Mouse (Mus musculus) kidney, embryonic 16.5 days (tissue): ENCODE data around the gene Gm20388. TPM values are rescaled to one million over a fixed set of nuclear protein-coding genes. Genes with fewer than 3 reads are reported as not detected.
A peak's percentile ranks its signal among the peaks of the same experiment; 100 is the strongest.

Source experiments
- ATAC-seq: fragments of 200-750 bp; cut with Nextera tagmentation; 2 replicates; pipeline ENCODE4 v1.8.0; 2017; ENCODE audit warnings: moderate TSS enrichment; ENCODE audit not compliant: low FRiP score, low TSS enrichment
- H3K27ac ChIP-seq: fragments of 300-500 bp; sonication (generic); 2 replicates; pipeline ENCODE4 v1.5.1; 2014; ENCODE audit warnings: low read length
- H3K27me3 ChIP-seq: fragments of 300-500 bp; sonication (generic); 2 replicates; pipeline ENCODE4 v1.6.1; 2014; ENCODE audit warnings: low read length, control low read depth, mixed read lengths; ENCODE audit not compliant: insufficient read depth
- H3K36me3 ChIP-seq: fragments of 300-500 bp; sonication (generic); 2 replicates; pipeline ENCODE4 v1.6.1; 2014; ENCODE audit warnings: low read length, control low read depth, mixed read lengths; ENCODE audit not compliant: insufficient read depth
- H3K4me1 ChIP-seq: fragments of 300-500 bp; sonication (generic); 2 replicates; pipeline ENCODE4 v1.6.1; 2014; ENCODE audit warnings: low read length, control low read depth, mixed read lengths; ENCODE audit not compliant: insufficient read depth
- H3K4me2 ChIP-seq: fragments of 300-500 bp; sonication (generic); replicated peaks from 2 replicates; pipeline ENCODE4 v1.6.1; 2014; ENCODE audit warnings: low read depth, low read length
- H3K4me3 ChIP-seq: fragments of 300-500 bp; sonication (generic); 2 replicates; pipeline ENCODE4 v1.5.1; 2014; ENCODE audit warnings: mild to moderate bottlenecking, low read length
- H3K9ac ChIP-seq: fragments of 300-500 bp; sonication (generic); replicated peaks from 2 replicates; pipeline ENCODE4 v1.6.1; 2014; ENCODE audit warnings: low read length
- H3K9me3 ChIP-seq: fragments of 300-500 bp; sonication (generic); 2 replicates; pipeline ENCODE4 v1.6.1; 2016; ENCODE audit warnings: low read length, control low read depth
- WGBS: fragments of 180-500 bp; shearing (Covaris S2); extraction: QIAGEN DNeasy Blood & Tissue Kit; methylation state at CpG from one replicate; pipeline ENCODE4 v1.1.7; 2014; 5-methylcytosine and 5-hydroxymethylcytosine counted together
- polyA plus RNA-seq: library from polyadenylated mRNA; unstranded; fragments of >200 nt; fragmentation: Nextera tagmentation; extraction: Ambion mirVana; gene quantifications from 2 replicates; pipeline ENCODE4 v1.2.1, GENCODE M21; 2015

The Gm20388 gene
- polyA plus RNA-seq, 1 experiment from 2014 or later, result 7.7 TPM

DNA sequence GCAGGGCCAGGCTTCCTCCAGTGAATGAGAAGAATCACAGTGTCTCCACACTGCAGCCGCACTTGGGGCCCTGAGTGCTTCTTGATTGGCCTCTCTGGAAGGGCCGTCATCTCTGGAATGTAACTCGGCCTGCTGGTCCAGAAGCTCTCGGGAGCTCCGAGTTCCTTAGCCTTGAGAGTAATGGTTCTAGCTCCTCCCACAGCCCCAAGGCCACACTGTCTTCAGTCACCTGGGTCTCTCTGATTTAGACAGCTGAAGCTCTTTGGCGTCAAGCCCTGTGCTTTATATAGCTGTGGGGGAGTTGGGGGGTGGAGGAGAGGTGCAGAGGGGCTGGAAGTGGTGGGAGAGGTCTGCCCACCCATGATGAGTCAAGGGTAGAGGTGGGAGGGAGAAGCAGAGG is 2626.4 kb downstream of the Gm20388 start:
- no peak overlapping the region for H3K9ac ChIP-seq
- H3K9me3 ChIP-seq, result no peaks in the 10 kb centered on the region
- H3K27ac ChIP-seq, result peak overlapping the region; percentile 80
- no peaks in the 10 kb centered on the region for H3K36me3 ChIP-seq
- 0 out of 2 replicates have a peak overlapping the region, but pooled peaks have one; percentile 1 for H3K4me2 ChIP-seq
- H3K4me1 ChIP-seq, result peaks cover 34% of the 10 kb centered on the region
- 8% methylated on average over 6 of the region's 6 CpGs for WGBS
- peak; percentile 88 for ATAC-seq
- no peak overlapping the region for H3K4me3 ChIP-seq
- H3K27me3 ChIP-seq, result no peaks in the 10 kb centered on the region

DNA sequence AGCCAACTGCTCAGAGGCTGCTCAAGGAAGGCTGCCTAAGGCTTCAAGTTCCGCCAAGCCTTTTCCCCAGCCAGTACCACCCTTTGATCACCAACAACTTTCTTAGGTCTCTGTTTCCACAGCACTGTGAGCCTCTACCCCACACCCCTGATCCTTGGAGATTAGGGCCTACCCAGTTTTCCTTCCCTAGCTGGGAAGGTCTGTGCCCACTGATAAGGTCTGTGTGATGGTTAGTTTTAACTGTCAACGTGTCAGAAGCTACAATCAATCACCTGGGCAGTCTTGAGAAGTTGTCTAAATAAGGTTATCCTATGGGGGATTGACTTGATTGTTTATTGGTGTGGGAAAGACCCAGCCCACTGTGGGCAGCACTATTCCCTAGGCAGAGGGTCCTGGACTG is 2627.2 kb downstream of the Gm20388 start:
- ATAC-seq, result no peak
- Histone ChIP-seq H3K27me3 (no peaks in the 10 kb centered on the region), H3K9me3 (no peaks in the 10 kb centered on the region), H3K27ac (peak overlapping the region; percentile 80), H3K9ac (no peak overlapping the region), H3K4me2 (no peak overlapping the region), H3K4me3 (no peak overlapping the region), H3K4me1 (peaks cover 34% of the 10 kb centered on the region), H3K36me3 (no peaks in the 10 kb centered on the region)
- WGBS, result 79% methylated on average over 2 of the region's 2 CpGs

DNA sequence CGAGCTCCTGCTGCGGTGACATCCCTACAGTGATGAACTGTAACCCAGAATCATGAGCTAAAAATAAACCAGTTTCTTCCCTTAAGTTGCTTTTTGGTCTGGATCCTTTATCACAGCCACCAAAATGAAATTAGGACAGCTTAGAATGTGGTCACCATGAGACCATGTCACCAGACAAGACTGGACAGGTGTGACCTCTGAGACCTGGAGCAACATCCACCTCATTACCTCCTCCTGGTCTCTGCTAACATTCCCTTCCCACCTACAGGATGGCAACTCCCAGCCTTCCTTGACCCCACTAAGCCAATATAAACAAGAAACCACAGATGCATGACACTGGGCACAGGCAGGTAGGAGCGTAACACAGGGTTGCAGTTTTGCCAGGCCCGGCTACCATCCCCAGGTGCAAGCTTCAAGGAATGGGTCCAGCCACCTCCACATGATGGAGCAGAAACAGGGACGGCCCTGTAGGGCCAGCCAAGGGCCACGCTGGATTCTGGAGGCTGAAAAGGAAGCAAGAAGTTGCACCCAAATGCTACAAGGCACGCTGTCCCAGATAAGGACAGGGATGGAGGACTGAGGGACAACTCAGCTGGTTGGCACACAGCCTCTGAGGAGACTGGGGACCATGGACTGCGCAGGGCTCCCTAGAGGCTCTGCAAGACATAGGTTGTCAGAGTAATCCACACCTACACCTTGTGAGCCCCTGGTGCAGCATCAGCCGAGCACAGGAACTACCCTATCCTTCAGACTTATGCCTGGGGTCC is 2627.9 kb downstream of the Gm20388 start:
- Histone ChIP-seq H3K4me2 (no peak overlapping the region), H3K4me1 (peaks cover 30% of the 10 kb centered on the region), H3K27me3 (no peaks in the 10 kb centered on the region), H3K4me3 (no peak overlapping the region), H3K36me3 (no peaks in the 10 kb centered on the region), H3K27ac (no peak overlapping the region), H3K9me3 (no peaks in the 10 kb centered on the region), H3K9ac (no peak overlapping the region)
- WGBS, result 79% methylated on average over 9 of the region's 9 CpGs
- no peak for ATAC-seq

DNA sequence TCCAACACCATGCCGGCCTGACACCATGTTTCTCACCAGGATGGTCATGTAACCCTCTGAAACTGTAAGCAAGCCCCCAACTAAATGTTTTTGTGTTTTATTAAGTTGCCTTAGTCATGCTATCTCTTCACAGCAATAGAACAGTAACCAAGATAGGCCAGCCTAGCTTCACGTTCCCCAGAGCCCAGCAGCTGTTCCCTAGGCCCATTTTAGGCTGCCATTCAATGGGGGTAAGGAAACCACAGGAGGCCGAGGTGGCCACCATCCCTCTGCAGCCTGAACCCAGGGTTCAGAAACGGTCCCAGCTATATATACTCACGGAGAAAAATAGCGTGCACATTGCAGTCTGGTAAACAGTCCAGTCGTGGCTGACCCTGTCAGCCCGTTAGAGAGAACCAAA is 2633.5 kb downstream of the Gm20388 start:
- Histone ChIP-seq H3K4me2 (no peak overlapping the region), H3K9me3 (no peaks in the 10 kb centered on the region), H3K27ac (no peak overlapping the region), H3K4me1 (peaks cover 38% of the 10 kb centered on the region), H3K4me3 (no peak overlapping the region), H3K36me3 (no peaks in the 10 kb centered on the region), H3K9ac (no peak overlapping the region), H3K27me3 (no peaks in the 10 kb centered on the region)
- WGBS, result 91% methylated on average over 8 of the region's 8 CpGs
- no peak for ATAC-seq

DNA sequence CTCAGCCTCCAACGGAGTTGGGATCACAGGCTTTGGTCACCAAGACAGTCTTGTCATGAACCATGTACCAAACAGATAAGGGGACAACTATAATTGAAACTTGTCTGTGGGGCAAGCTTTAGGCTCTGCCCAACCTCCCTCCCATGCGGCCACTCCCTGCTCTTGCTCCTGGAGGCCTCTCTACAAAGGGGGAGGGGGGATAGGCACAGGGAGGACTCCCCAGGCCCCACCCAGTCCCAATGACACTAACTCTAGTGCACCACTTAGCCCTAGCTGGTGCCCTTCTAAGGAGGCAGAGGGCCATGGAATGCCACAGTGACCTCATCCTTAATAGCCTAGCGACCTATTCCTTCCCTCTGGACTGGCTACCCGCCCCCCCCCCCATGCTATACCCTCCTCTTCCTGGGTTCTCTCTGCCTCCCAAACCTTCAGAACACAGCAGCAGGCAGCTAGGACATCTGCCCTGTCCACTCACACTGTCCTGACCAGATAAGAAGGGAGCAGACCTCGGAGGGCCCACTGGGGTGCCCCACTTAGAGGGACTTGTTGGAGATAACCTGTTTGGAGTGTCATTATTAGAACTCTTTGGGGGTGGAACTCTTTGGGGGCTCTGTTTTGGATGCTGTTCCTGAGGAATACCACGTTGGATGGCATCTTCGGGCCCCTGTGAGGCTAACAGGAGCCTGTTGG is 2635.6 kb downstream of the Gm20388 start:
- ATAC-seq, result no peak; the same call in 1 of the 2 replicates
- Histone ChIP-seq H3K4me2 (peak overlapping the region; percentile 43; the same call in 1 of the 2 replicates), H3K4me3 (no peak overlapping the region), H3K27me3 (no peaks in the 10 kb centered on the region), H3K27ac (peak overlapping the region; percentile 93), H3K4me1 (peaks cover 51% of the 10 kb centered on the region), H3K36me3 (no peaks in the 10 kb centered on the region), H3K9ac (peak overlapping the region; percentile 58), H3K9me3 (no peaks in the 10 kb centered on the region)
- 66% methylated on average over 6 of the region's 7 CpGs for WGBS

DNA sequence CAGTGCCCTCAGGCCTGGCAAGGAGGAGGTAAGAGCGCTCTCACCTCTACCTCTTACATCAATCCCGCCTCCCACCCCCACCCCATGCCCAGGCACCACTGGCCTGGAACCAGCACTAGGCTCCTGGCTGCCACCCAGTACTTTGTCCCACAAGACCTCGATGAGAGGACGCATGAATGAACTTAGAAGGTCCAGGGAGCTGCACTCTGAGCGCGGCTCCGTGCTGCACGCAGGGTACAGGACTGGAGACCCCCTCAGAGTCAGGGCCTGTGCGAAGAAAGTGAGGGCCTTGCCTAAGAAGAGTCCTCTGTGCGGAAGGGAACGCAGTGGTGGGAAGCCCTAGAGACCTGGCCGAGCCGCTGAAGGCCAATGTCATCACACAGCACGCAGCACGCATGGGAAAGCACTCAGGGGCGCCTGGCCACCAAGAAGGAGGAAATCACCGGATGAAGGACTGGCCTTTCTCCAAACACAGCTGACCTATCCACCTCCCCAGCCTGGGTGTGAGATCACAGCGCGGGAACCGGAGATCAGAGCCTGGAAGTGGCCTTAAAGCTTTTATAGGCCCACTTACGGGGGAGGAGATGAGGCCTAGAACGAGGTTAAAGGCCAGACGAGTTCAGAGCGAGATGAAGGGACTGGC is 2636.3 kb downstream of the Gm20388 start:
- Histone ChIP-seq H3K27me3 (no peaks in the 10 kb centered on the region), H3K4me3 (peak overlapping the region; percentile 4; the same call in 1 of the 2 replicates), H3K27ac (peak overlapping the region; percentile 93), H3K9ac (peak overlapping the region; percentile 58), H3K4me2 (peak overlapping the region; percentile 43), H3K36me3 (no peaks in the 10 kb centered on the region), H3K4me1 (peaks cover 51% of the 10 kb centered on the region), H3K9me3 (no peaks in the 10 kb centered on the region)
- ATAC-seq, result peak; percentile 44
- 13% methylated on average over 24 of the region's 24 CpGs for WGBS

DNA sequence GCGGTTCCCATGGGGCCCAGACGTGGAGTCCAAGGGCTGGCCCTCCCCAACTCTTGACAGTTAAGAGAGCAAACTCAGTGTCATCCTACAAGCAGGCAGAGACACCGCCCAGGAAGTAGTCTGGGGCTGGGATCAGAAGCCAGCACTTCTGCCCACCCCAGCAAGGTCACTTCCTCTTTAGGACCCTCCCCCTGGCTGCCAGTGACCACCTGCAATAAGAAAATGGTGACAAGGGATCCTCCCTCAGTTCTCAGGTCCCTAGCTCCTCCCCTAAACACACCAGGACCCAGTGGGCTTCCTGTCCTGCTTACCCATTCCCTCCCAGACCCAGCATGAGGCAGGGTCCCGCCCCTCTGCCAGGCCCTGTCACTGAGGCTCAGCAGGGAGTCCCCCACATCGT is 2637.2 kb downstream of the Gm20388 start:
- H3K27ac ChIP-seq, result peak overlapping the region; percentile 93
- WGBS, result 24% methylated on average over 5 of the region's 5 CpGs
- H3K4me2 ChIP-seq, result peak overlapping the region; percentile 43
- no peaks in the 10 kb centered on the region for H3K36me3 ChIP-seq
- ATAC-seq, result no peak
- H3K9me3 ChIP-seq, result no peaks in the 10 kb centered on the region
- H3K4me1 ChIP-seq, result peaks cover 51% of the 10 kb centered on the region
- H3K4me3 ChIP-seq, result 0 out of 2 replicates have a peak overlapping the region, but pooled peaks have one; percentile 4
- H3K9ac ChIP-seq, result peak overlapping the region; percentile 58; the same call in 1 of the 2 replicates
- no peaks in the 10 kb centered on the region for H3K27me3 ChIP-seq

DNA sequence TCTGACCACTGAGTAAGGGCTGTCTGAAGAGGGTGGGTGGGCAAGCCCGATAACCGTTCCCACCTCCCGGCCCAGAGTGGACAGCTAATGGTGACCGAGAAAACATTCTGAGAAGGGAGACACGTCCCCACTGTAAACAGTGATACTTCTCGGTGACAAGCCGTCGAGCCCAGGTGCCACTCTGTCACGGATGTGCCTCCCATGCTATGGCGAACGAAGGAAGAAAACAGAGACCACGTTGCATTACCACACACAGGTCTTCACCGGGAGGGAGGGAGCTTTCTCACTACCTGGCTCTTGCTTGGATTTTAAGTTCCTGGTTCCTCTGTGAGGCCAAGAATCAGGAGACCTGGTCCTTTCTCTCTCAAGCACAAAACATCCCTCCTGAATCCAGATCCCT is 2637.7 kb downstream of the Gm20388 start:
- Histone ChIP-seq H3K4me3 (no peak overlapping the region), H3K27me3 (no peaks in the 10 kb centered on the region), H3K9me3 (no peaks in the 10 kb centered on the region), H3K9ac (no peak overlapping the region), H3K4me1 (peaks cover 51% of the 10 kb centered on the region), H3K4me2 (0 out of 2 replicates have a peak overlapping the region, but pooled peaks have one; percentile 43), H3K36me3 (no peaks in the 10 kb centered on the region), H3K27ac (peak overlapping the region; percentile 93; the same call in 1 of the 2 replicates)
- WGBS, result 48% methylated on average over 13 of the region's 13 CpGs
- no peak for ATAC-seq

DNA sequence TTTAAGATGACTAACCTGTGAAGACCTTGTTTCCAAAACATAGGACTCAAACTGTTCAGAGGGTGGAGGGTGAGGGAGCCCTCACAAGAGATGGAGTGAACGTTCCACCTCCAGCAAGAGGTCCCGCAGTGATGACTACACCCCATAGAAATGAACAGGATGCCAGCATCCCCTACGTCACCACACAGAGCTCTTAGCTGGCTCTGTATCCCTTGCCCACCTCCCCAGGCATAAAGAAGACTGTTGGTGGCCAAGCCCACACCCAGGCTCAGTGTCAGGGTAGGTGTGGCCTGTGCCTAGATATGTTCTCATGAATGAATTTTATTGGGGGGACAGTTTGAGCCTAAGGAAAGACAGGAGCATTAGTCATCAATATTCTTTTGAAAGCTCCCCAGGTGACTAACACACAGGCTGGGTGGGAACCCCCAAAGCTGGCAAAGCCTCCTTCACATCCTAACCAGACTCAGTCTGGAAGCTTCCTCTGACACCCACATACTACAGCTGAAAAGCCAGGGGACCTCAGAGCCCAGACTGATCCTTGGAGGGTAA is 2638.3 kb downstream of the Gm20388 start:
- WGBS, result 87% methylated on average over 3 of the region's 3 CpGs

More for the DNA sequence above, 2638.3 kb downstream of the Gm20388 start:
- no peaks in the 10 kb centered on the region for H3K9me3 ChIP-seq
- no peak for ATAC-seq
- H3K27me3 ChIP-seq, result no peaks in the 10 kb centered on the region
- H3K4me2 ChIP-seq, result peak overlapping the region; percentile 89
- no peaks in the 10 kb centered on the region for H3K36me3 ChIP-seq
- H3K9ac ChIP-seq, result 0 out of 2 replicates have a peak overlapping the region, but pooled peaks have one; percentile 93
- H3K4me3 ChIP-seq, result peak overlapping the region; percentile 74; the same call in 1 of the 2 replicates
- peaks cover 51% of the 10 kb centered on the region for H3K4me1 ChIP-seq
- H3K27ac ChIP-seq, result no peak overlapping the region
